Mouse (Mus musculus) liver (tissue): ENCODE measurements around the gene Nek1.
A peak's percentile ranks its signal among the peaks of the same experiment; 100 is the strongest.

Experiments used
- DNase-seq: peaks from one replicate; pipeline ENCODE4 v3.0.0-alpha.2; 2020; ENCODE audit warnings: mixed read lengths

The Nek1 gene

GRCm38 (mm10) chr8:60992910-60993638 lies at the start of gene Nek1:
Nek1 (plus strand) TSS chr8:60993195.
- DNase-seq, result peak; percentile 100

- no peak for DNase-seq
Observed at GRCm38 (mm10) chr8:60947503-60947902, 45.5 kb upstream of the Nek1 start.

- no peak for DNase-seq
Observed at GRCm38 (mm10) chr8:60949859-60950258, 43.1 kb upstream of the Nek1 start.

GRCm38 (mm10) chr8:60951271-60951670 lies 41.7 kb upstream of the Nek1 start:
- DNase-seq, result no peak

- no peak for DNase-seq
Observed at GRCm38 (mm10) chr8:60951757-60952156, 41.2 kb upstream of the Nek1 start.

GRCm38 (mm10) chr8:60952803-60953202 lies 40.2 kb upstream of the Nek1 start:
- DNase-seq, result no peak

GRCm38 (mm10) chr8:60954281-60955014 lies 38.5 kb upstream of the Nek1 start:
- peak; percentile 88 for DNase-seq

GRCm38 (mm10) chr8:60956847-60957246 lies 36.1 kb upstream of the Nek1 start:
- DNase-seq, result peak; percentile 71

GRCm38 (mm10) chr8:60962763-60963162 lies 30.2 kb upstream of the Nek1 start:
- DNase-seq, result no peak

GRCm38 (mm10) chr8:60963931-60964330 lies 29.1 kb upstream of the Nek1 start:
- DNase-seq, result no peak

- DNase-seq, result no peak
Observed at GRCm38 (mm10) chr8:60964518-60964917, 28.5 kb upstream of the Nek1 start.

- no peak for DNase-seq
Observed at GRCm38 (mm10) chr8:60965306-60965705, 27.7 kb upstream of the Nek1 start.

GRCm38 (mm10) chr8:60965741-60966140 lies 27.3 kb upstream of the Nek1 start:
- DNase-seq, result no peak

- DNase-seq, result peak; percentile 31
Observed at GRCm38 (mm10) chr8:60969091-60969490, 23.9 kb upstream of the Nek1 start.

GRCm38 (mm10) chr8:60971808-60972207 lies 21.2 kb upstream of the Nek1 start:
- DNase-seq, result no peak

- DNase-seq, result peak; percentile 72
Observed at GRCm38 (mm10) chr8:60973448-60973847, 19.5 kb upstream of the Nek1 start.

GRCm38 (mm10) chr8:60974837-60975236 lies 18.2 kb upstream of the Nek1 start:
- DNase-seq, result no peak

- no peak for DNase-seq
Observed at GRCm38 (mm10) chr8:60976818-60977217, 16.2 kb upstream of the Nek1 start.

GRCm38 (mm10) chr8:60978496-60978895 lies 14.5 kb upstream of the Nek1 start:
- no peak for DNase-seq

- no peak for DNase-seq
Observed at GRCm38 (mm10) chr8:60981388-60981787, 11.6 kb upstream of the Nek1 start.

GRCm38 (mm10) chr8:60982701-60983687 lies 10.0 kb upstream of the Nek1 start, which contains the start of gene Clcn3:
Clcn3 (minus strand) TSS chr8:60983300.
- DNase-seq, result peak; percentile 100

GRCm38 (mm10) chr8:60983688-60984079 lies 9.3 kb upstream of the Nek1 start:
- peak; percentile 82 for DNase-seq
